Mouse (Mus musculus): ENCODE data around the gene Unk. TPM values are rescaled to one million over a fixed set of nuclear protein-coding genes. Genes with fewer than 3 reads are reported as not detected.
A peak's percentile ranks its signal among the peaks of the same experiment; 100 is the strongest.

The Unk gene
- total and polyA plus RNA-seq, 2 experiments from 2014 or later: 26.7 to 55.1 TPM

DNA sequence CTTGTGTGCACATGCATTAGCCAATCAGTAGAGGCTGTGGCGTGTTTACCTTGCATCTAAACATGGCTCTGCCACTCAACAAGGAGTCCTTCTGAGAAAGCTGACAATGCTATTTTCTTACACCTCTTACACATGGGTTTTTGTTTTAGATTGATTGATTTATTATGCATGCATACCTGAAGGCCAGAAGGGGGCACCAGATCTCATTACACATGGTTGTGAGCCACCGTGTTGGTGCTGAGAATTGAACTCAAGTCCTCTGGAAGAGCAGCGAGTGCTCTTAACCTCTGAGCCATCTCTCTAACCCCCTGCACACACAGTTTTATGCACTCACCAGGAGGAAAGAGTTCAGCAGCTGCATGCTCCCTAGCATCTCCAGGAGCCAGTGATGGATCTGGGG is 27.2 kb upstream of the Unk start:
- TF ChIP-seq CTCF (IDR thresholded peaks at IDR 0.05): peak; percentile 25; the same call in 1 of the 2 replicates
- Histone ChIP-seq H3K36me3 (ENCODE audit: insufficient read depth, low read length) (peaks cover 5% of the 10 kb centered on the region; the same call in 1 of the 2 replicates), H3K4me1 (ENCODE audit: insufficient read depth, low read length) (peaks cover 5% of the 10 kb centered on the region; the same call in 1 of the 2 replicates), H3K9me3 (ENCODE audit: low read length) (no peaks in the 10 kb centered on the region), H3K4me3 (ENCODE audit: low read depth, low read length) (no peak overlapping the region), H3K27ac (ENCODE audit: low read depth, low read length) (no peak overlapping the region), H3K9ac (replicated peaks; ENCODE audit: low read length, poor library complexity, severe bottlenecking) (no peak overlapping the region), H3K27me3 (ENCODE audit: insufficient read depth, low read length) (no peaks in the 10 kb centered on the region), H3K4me2 (ENCODE audit: low read depth, low read length, poor library complexity, severe bottlenecking) (no peak overlapping the region)
- ATAC-seq (ENCODE audit: low FRiP score) (no peak), DNase-seq (ENCODE audit: low spot score) (no peak)
- WGBS: 90% methylated on average over 3 of the region's 3 CpGs

DNA sequence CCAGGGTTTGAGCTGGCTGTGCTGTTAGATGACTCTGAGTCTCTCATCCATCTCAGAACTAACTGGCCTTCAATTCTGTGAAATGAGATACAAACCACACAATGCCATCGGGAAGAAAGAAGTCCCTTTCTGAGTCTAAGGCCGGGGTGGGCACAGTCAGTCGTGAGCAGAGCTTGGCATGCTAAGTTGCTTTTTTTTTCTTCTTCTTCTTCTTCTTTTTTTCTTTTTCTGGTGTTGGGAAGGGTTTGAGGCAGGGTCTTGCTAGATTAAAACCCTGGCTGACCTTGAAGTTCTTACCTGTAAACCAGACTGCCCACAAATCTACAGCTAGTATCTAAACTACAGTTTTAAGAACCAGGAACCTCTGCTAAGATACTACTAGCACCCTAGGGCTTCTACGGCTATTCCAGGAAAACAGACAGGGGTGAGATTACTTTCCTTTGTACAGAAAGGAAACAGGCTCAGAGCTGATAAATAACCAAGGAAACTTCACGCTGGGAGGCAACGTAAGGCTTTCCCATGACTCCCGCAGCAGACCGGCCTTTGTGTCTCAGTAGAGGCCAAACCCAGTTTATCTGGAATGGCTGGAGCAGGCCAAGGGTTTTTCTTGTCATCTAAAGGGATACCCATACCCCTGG is 25.8 kb upstream of the Unk start:
- Histone ChIP-seq H3K36me3 (ENCODE audit: insufficient read depth, low read length) (peaks cover 5% of the 10 kb centered on the region; the same call in 1 of the 2 replicates), H3K4me3 (ENCODE audit: low read depth, low read length) (peak overlapping the region; percentile 34), H3K27ac (ENCODE audit: low read depth, low read length) (peak overlapping the region; percentile 55), H3K4me2 (ENCODE audit: low read depth, low read length, poor library complexity, severe bottlenecking) (peak overlapping the region; percentile 69), H3K27me3 (ENCODE audit: insufficient read depth, low read length) (no peaks in the 10 kb centered on the region), H3K9me3 (ENCODE audit: low read length) (no peaks in the 10 kb centered on the region), H3K4me1 (ENCODE audit: insufficient read depth, low read length) (peaks cover 5% of the 10 kb centered on the region; the same call in 1 of the 2 replicates), H3K9ac (replicated peaks; ENCODE audit: low read length, poor library complexity, severe bottlenecking) (peak overlapping the region; percentile 52; the same call in 1 of the 2 replicates)
- DNase-seq (ENCODE audit: low spot score) (no peak), ATAC-seq (ENCODE audit: low FRiP score) (no peak)
- 26% methylated on average over 8 of the region's 8 CpGs for WGBS
- TF ChIP-seq CTCF (IDR thresholded peaks at IDR 0.05): no peak

DNA sequence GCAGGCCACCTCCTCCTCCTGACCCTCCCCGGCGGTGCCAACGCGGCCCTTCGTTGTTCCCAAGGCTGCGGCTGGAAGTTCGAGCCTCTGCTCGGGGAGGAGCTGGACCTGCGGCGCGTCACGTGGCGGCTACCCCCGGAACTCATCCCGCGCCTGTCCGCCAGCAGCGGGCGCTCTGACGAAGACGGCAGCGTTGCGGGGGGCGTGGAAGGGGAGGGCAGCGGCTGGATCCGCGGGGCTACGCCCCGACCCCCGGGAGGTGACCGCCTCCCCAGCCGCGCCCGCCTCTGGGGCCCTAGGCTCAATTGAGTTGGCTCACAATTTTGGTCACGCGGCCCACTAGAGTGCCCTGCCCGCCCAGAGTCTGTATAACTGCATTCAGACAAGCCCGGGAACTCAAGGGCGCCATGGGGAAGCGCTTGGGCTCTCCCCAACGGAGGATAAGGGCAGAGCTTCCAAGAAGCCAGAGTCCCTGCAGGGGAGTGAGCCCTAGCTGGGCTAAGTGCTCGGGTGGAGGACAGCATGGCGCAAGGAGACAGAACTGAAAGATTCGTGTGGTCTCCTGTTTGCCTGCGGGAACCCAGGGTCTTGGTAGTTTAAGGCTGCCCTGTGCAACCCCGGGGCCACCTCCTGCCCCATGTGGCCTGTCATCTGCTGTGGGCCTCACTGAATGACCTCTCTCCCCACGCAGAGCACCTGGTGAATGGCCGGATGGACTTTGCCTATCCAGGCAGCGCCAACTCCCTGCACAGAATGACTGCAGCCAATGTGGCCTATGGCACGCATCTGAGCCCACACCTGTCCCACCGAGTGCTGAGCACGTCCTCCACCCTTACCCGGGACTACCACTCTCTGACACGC is 25.1 kb upstream of the Unk start:
- H3K9me3 ChIP-seq (ENCODE audit: low read length): no peaks in the 10 kb centered on the region
- peaks cover 5% of the 10 kb centered on the region; the same call in 1 of the 2 replicates for H3K4me1 ChIP-seq (ENCODE audit: insufficient read depth, low read length)
- DNase-seq (ENCODE audit: low spot score): peak; percentile 68
- H3K4me2 ChIP-seq (ENCODE audit: low read depth, low read length, poor library complexity, severe bottlenecking): peak overlapping the region; percentile 69
- peak overlapping the region; percentile 34 for H3K4me3 ChIP-seq (ENCODE audit: low read depth, low read length)
- H3K27ac ChIP-seq (ENCODE audit: low read depth, low read length): peak overlapping the region; percentile 55
- peaks cover 5% of the 10 kb centered on the region; the same call in 1 of the 2 replicates for H3K36me3 ChIP-seq (ENCODE audit: insufficient read depth, low read length)
- 6% methylated on average over 45 of the region's 54 CpGs for WGBS
- peak; percentile 72 for TF ChIP-seq CTCF (IDR thresholded peaks at IDR 0.05)
- peak overlapping the region; percentile 52; the same call in 1 of the 2 replicates for H3K9ac ChIP-seq (replicated peaks; ENCODE audit: low read length, poor library complexity, severe bottlenecking)
- peak; percentile 72 for ATAC-seq (ENCODE audit: low FRiP score)
- H3K27me3 ChIP-seq (ENCODE audit: insufficient read depth, low read length): no peaks in the 10 kb centered on the region

DNA sequence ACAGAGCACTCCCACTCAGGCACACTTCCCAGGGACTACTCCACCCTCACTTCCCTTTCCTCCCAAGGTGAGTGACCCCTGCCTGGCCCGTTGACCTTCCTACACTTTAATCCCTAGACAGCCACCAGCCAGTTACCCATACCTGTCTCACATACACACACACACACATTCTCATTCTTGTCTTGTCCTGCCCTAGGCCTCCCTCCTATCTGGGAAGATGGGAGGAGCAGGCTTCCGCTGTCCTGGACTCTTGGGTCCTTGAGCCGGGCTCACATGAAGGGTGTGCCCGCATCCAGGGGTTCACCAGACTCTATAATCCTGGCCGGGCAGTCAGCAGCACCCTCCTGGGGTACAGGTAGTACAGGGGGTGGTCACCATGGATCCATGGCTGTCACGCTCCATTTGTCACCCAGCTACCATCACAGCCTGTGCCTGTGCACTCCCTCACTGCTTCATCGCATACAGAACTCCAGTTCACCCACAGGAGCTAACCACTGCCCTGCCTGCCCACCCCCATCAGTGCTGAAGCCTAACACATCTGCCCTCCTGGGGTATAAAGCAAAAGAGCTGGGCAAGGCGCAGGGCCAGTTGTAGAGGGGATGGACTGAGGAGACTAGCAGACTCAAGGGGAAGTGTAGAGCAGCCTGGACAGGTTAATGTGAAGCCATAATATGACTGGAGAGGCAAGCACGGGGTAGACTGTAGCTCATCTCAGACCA is 24.3 kb upstream of the Unk start:
- H3K9me3 ChIP-seq (ENCODE audit: low read length): no peaks in the 10 kb centered on the region
- peaks cover 5% of the 10 kb centered on the region; the same call in 1 of the 2 replicates for H3K36me3 ChIP-seq (ENCODE audit: insufficient read depth, low read length)
- no peak overlapping the region for H3K27ac ChIP-seq (ENCODE audit: low read depth, low read length)
- peak overlapping the region; percentile 52; the same call in 1 of the 2 replicates for H3K9ac ChIP-seq (replicated peaks; ENCODE audit: low read length, poor library complexity, severe bottlenecking)
- peaks cover 5% of the 10 kb centered on the region; the same call in 1 of the 2 replicates for H3K4me1 ChIP-seq (ENCODE audit: insufficient read depth, low read length)
- no peak for DNase-seq (ENCODE audit: low spot score)
- WGBS: 67% methylated on average over 9 of the region's 9 CpGs
- H3K27me3 ChIP-seq (ENCODE audit: insufficient read depth, low read length): no peaks in the 10 kb centered on the region
- TF ChIP-seq CTCF (IDR thresholded peaks at IDR 0.05): no peak
- peak overlapping the region; percentile 69 for H3K4me2 ChIP-seq (ENCODE audit: low read depth, low read length, poor library complexity, severe bottlenecking)
- ATAC-seq (ENCODE audit: low FRiP score): no peak
- no peak overlapping the region for H3K4me3 ChIP-seq (ENCODE audit: low read depth, low read length)

DNA sequence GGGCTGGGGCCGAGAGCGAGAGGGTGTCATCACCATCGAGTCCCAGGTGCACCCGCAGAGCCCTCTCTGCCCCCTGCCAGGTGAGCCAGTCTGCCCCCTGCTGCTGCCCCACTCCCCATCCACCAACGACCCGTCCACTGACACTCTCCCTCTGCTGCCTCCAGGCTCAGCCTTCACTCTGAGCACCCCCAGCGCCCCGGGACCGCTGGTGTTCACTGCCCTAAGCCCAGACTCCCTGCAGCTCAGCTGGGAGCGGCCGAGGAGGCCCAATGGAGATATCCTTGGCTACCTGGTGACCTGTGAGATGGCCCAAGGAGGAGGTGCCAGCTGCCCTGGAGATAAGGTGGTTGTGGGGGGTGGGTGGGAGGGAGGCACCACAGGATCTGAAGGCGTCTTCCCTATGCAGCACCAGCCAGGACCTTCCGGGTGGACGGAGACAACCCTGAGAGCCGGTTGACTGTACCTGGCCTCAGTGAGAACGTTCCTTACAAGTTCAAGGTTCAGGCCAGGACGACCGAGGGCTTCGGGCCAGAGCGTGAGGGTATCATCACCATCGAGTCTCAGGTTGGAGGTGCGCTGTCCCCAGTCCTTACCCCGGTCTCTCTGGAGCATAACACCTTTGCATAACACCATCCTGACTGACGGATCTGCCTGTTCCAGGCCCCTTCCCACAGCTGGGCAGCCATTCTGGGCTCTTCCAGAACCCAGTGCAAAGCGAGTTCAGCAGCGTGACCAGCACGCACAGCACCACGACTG is 22.8 kb upstream of the Unk start:
- H3K4me2 ChIP-seq (ENCODE audit: low read depth, low read length, poor library complexity, severe bottlenecking): no peak overlapping the region
- H3K36me3 ChIP-seq (ENCODE audit: insufficient read depth, low read length): peaks cover 5% of the 10 kb centered on the region; the same call in 1 of the 2 replicates
- ATAC-seq (ENCODE audit: low FRiP score): no peak
- TF ChIP-seq CTCF (IDR thresholded peaks at IDR 0.05): no peak
- 89% methylated on average over 28 of the region's 28 CpGs for WGBS
- H3K4me3 ChIP-seq (ENCODE audit: low read depth, low read length): no peak overlapping the region
- H3K27ac ChIP-seq (ENCODE audit: low read depth, low read length): no peak overlapping the region
- no peak for DNase-seq (ENCODE audit: low spot score)
- H3K9me3 ChIP-seq (ENCODE audit: low read length): no peaks in the 10 kb centered on the region
- H3K27me3 ChIP-seq (ENCODE audit: insufficient read depth, low read length): no peaks in the 10 kb centered on the region
- H3K9ac ChIP-seq (replicated peaks; ENCODE audit: low read length, poor library complexity, severe bottlenecking): no peak overlapping the region
- H3K4me1 ChIP-seq (ENCODE audit: insufficient read depth, low read length): peaks cover 5% of the 10 kb centered on the region; the same call in 1 of the 2 replicates
